Mouse (Mus musculus) forebrain, embryonic 10.5 days (tissue): ENCODE results near the gene Rab3il1. TPM values are rescaled to one million over a fixed set of nuclear protein-coding genes. Genes with fewer than 3 reads are reported as not detected.

Experiments
- DNase-seq: peaks from one replicate; pipeline ENCODE4 v3.0.0-alpha.2; 2017; ENCODE audit warnings: low spot score; ENCODE audit errors: extremely low spot score
- H3K27ac ChIP-seq: fragments of 300-500 bp; sonication (generic); 2 replicates; pipeline ENCODE4 v1.5.1; 2016; ENCODE audit warnings: mild to moderate bottlenecking
- H3K27me3 ChIP-seq: fragments of 300-500 bp; sonication (generic); 2 replicates; pipeline ENCODE4 v1.6.1; 2016; ENCODE audit warnings: mild to moderate bottlenecking; ENCODE audit not compliant: poor library complexity, severe bottlenecking
- H3K36me3 ChIP-seq: fragments of 300-500 bp; sonication (generic); replicated peaks from 2 replicates; pipeline ENCODE4 v1.6.1; 2016; ENCODE audit warnings: mild to moderate bottlenecking, moderate library complexity
- H3K4me1 ChIP-seq: fragments of 300-500 bp; sonication (generic); 2 replicates; pipeline ENCODE4 v1.6.1; 2016
- H3K4me3 ChIP-seq: fragments of 300-500 bp; sonication (generic); 2 replicates; pipeline ENCODE4 v1.5.1; 2016; ENCODE audit warnings: mild to moderate bottlenecking, moderate library complexity
- H3K9me3 ChIP-seq: fragments of 300-500 bp; sonication (generic); 2 replicates; pipeline ENCODE4 v1.6.1; 2016; ENCODE audit warnings: mild to moderate bottlenecking, moderate library complexity
- WGBS: fragments of 180-500 bp; shearing (Covaris S2); methylation state at CpG from one replicate; pipeline ENCODE4 v1.1.7; 2016; 5-methylcytosine and 5-hydroxymethylcytosine counted together
- polyA plus RNA-seq: library from polyadenylated mRNA; unstranded; fragments of >200 nt; fragmentation: Nextera tagmentation; extraction: Ambion mirVana; gene quantifications from 2 replicates; pipeline ENCODE4 v1.2.1, GENCODE M21; 2016

Rab3il1 gene
- 39.3 and 39.8 TPM in 2 replicates for polyA plus RNA-seq

DNA sequence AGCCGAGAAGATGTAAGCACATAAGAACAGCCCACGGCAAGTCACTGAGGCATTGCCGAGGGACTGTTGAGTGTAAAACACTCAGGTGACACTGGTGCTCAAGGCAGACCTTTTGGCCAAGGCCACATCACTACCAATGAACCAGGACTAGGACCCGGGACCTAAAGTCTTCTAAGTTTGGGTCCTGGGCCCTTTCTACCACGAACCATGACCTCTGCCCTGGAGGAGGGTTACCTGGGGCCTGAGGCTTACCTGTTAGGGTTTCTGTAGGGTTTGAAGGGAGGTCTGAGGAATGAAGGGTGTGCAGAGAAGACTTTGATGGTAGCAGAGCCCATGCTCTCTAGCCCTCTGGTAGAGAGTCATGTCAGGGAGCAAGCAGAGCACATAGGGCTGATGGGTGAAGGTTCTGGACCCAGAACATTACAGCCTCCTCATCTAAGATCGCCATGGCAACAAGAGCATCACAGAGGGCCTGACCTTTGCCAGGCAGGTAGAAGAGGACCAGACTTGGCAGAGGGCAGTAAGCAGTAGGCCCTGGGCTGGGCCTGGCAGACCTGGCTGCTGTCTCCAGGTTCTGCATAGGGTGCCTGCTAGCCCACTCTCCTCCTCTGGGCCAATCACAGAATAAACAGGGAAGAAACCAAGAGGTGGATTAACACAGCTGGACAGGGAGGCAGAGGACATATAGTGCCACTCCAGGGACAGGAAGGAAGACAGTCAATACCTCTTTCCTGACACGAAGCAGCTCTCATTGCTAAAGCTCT lies at the start of gene Rab3il1, which contains the start of gene Best1:
Gene Rab3il1 (plus strand): TSS at position 464 of the 764 bp plus-strand sequence.
Gene Best1 (minus strand): TSS at position 428 of the 764 bp plus-strand sequence.
- Histone ChIP-seq H3K36me3 (no peaks in the 10 kb centered on the region), H3K27ac (no peak within 1 kb of the TSS), H3K9me3 (no peaks in the 10 kb centered on the region; the same call in 1 of the 2 replicates), H3K4me1 (no peaks in the 10 kb centered on the region), H3K27me3 (no peaks in the 10 kb centered on the region), H3K4me3 (no peak within 1 kb of the TSS)
- WGBS: 82% methylated on average over 7 of the region's 7 CpGs
- DNase-seq: no peak

DNA sequence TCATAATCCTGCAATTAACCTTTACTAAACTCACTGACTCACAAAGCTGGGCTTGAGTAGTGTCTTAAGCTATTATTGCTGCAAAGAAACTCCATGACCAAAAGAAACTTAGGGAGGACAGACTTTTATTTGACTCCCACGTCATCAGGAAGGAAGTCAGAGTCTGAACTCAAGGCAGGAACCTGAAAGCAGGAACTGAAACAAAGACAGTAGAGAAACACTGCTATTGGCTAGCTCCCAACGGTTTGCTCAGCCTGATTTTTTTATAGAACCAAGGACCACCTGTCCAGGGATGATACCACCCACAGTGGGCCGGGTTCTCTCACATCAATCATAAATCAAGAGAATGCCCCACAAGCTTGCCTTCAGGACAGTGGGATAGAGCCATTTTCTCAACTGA lies 49.1 kb upstream of the Rab3il1 start:
- no peaks in the 10 kb centered on the region for H3K27me3 ChIP-seq
- no peak overlapping the region for H3K27ac ChIP-seq
- WGBS: 75% methylated on average over 3 of the region's 3 CpGs
- no peaks in the 10 kb centered on the region for H3K36me3 ChIP-seq
- no peak for DNase-seq
- H3K4me1 ChIP-seq: peaks cover 14% of the 10 kb centered on the region
- no peak overlapping the region for H3K4me3 ChIP-seq
- H3K9me3 ChIP-seq: no peaks in the 10 kb centered on the region

DNA sequence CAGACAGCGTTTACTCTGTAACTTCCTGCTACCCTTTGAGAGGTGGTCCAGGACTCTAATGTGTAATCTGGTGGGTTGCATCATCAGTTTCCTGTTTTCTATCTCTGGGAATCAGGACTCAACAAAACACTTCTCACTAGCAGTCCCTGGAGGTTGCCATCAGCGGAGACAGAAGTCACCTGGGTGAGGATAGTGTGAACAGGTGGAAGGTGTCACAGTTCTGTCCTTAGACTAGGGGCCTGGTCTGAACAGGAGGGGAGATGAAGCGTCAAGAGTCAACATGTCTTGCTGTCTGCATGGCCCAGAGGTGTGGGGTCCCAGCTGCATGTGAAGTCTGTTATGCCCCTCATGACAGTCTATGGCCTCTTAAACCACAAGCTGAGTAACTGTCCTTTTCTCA lies 48.6 kb upstream of the Rab3il1 start:
- WGBS: 90% methylated on average over 3 of the region's 3 CpGs
- Histone ChIP-seq H3K36me3 (no peaks in the 10 kb centered on the region), H3K4me1 (peaks cover 14% of the 10 kb centered on the region), H3K27me3 (no peaks in the 10 kb centered on the region), H3K4me3 (no peak overlapping the region), H3K9me3 (no peaks in the 10 kb centered on the region), H3K27ac (no peak overlapping the region)
- no peak for DNase-seq

DNA sequence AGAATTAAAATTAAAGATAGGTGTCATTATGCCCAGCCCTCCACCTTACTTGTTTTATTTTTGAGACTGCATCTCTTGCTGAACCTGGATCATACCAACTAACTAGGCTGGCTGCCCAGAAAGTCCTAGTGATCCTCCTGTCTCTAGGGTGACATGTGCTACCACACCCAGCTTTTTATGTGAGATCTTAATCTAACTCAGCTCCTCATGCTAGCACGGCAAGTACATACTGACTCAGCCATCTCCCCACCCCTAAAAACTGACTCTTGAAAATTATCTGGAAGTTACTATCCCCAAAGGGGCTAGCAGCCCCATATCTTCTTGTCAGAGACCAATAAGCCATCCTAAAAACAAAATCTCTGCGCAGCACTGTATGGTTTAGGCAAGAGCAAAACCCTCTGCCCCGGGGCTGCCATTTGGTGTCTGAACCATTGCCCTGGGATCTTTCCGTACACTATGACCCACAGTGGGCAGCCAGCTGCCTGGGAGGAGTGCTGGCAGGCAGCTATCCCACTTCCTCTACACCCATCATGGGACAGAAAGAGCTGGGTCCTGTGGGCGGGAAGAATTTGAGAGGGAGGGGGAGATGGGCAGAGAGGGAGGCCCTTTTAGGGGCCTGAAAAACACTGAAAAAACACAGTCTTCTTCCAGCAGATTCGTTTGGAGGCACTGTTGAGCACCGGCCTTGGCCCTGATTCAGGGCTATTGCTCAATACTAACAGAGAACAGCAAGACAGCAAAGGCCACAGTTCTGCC lies 47.2 kb upstream of the Rab3il1 start:
- peaks cover 14% of the 10 kb centered on the region for H3K4me1 ChIP-seq
- no peak for DNase-seq
- no peak overlapping the region for H3K4me3 ChIP-seq
- no peaks in the 10 kb centered on the region for H3K36me3 ChIP-seq
- no peaks in the 10 kb centered on the region for H3K27me3 ChIP-seq
- H3K27ac ChIP-seq: peak overlapping the region; percentile 67
- WGBS: 59% methylated on average over 7 of the region's 7 CpGs
- H3K9me3 ChIP-seq: no peaks in the 10 kb centered on the region

DNA sequence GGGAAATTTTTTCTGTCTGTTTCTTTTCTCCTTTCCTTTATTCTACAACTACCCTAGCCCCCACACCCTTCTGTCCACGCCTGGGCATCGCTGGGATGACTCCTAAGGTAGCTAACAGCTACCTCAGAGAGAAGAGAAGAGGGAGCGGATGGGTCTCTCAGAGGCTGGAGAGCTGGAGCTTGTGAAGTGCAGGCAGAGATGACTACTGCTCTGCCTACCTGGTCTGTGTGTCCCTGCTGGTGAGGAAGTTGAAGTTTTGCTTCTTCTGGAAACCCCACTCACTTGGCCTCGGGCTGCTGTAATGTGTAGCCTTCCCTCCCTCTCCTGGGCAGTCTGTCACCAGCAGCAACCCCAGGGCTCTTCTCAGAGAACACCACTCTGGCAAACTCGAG lies 46.7 kb upstream of the Rab3il1 start:
- Histone ChIP-seq H3K4me3 (no peak overlapping the region), H3K36me3 (no peaks in the 10 kb centered on the region), H3K27ac (peak overlapping the region; percentile 67), H3K4me1 (peaks cover 14% of the 10 kb centered on the region), H3K27me3 (no peaks in the 10 kb centered on the region), H3K9me3 (no peaks in the 10 kb centered on the region)
- 45% methylated on average over 5 of the region's 5 CpGs for WGBS
- DNase-seq: no peak

DNA sequence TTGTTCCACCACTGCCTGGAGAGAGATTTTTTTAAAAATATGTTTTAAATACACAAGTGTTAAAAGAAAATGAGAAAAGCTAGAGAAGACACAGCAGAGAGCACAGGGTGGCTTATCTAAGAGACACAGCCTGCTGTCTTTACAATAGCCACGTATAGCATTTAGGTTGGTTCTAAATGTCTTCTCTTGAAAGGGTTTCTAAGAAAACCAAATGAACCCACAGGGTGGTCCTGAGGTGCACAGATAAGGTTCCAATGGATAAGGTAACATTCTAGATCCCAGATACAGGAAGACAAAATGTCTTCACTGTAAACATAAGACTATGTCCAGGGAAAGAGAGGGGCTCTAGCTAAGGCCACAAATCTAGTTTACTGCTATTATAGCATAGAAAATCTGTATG lies 46.0 kb upstream of the Rab3il1 start:
- 87% methylated on average over 1 of the region's 1 CpGs for WGBS
- no peak for DNase-seq
- Histone ChIP-seq H3K27me3 (no peaks in the 10 kb centered on the region), H3K4me3 (no peak overlapping the region), H3K4me1 (peaks cover 14% of the 10 kb centered on the region), H3K36me3 (no peaks in the 10 kb centered on the region), H3K27ac (peak overlapping the region; percentile 67; the same call in 1 of the 2 replicates), H3K9me3 (no peaks in the 10 kb centered on the region)

DNA sequence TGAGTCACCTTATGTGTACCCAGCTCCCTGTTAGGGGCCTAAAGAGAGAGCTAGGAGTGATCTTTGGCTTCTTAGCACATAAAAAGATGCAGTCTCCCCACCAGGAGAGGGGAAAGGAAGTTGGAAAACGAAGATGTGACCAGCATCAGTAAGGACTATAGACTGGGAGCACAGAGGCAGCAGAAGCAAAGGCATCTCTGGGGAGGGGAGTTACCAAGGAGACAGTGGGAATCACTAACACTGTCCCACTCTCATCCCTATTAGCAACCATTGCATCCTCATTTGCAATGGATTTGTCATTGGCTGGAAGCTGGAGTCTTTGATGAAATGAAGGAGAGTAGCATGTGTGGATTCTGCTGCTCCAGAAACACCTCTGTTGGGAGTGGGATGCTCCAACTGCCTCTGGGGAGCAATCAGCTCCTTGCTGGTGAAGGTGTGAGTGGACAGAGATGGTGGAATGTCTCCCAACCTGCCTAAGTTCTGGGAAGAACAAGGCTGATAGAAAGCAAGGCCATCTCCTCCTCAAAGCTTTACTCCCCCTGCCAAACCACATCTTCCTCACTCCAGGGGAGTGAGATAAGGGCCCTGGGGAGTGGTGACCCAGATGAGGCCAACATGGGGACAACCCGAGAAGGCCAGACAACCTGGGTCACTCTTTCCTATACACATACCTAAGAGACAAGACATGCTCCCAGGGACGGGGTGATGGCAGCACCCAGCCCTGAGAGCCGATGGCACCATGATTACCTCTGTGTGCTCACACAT lies 44.7 kb upstream of the Rab3il1 start:
- H3K4me3 ChIP-seq: no peak overlapping the region
- peaks cover 14% of the 10 kb centered on the region for H3K4me1 ChIP-seq
- no peak for DNase-seq
- no peaks in the 10 kb centered on the region for H3K27me3 ChIP-seq
- H3K27ac ChIP-seq: no peak overlapping the region
- WGBS: 82% methylated on average over 4 of the region's 4 CpGs
- H3K36me3 ChIP-seq: no peaks in the 10 kb centered on the region
- H3K9me3 ChIP-seq: no peaks in the 10 kb centered on the region

DNA sequence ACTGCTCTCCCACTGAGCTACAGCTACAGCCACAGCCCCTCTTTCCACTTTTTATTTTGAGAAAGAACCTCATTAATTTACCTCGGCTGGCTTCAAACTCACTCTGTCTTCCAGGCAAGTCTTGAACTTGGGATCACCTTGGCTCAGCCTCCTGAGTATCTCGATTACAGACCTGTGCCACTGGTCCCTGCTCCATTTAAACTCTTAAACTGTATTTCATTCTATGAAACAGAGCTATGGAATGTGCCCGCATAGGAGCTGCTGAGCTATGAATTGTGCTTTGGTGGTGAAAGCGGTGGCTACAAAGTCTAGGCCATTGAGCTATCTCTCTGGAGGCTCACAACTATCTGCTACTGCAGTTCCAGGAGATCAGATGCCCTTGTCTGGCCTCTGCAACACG lies 43.5 kb upstream of the Rab3il1 start:
- 90% methylated on average over 5 of the region's 5 CpGs for WGBS
- peaks cover 14% of the 10 kb centered on the region for H3K4me1 ChIP-seq

DNA sequence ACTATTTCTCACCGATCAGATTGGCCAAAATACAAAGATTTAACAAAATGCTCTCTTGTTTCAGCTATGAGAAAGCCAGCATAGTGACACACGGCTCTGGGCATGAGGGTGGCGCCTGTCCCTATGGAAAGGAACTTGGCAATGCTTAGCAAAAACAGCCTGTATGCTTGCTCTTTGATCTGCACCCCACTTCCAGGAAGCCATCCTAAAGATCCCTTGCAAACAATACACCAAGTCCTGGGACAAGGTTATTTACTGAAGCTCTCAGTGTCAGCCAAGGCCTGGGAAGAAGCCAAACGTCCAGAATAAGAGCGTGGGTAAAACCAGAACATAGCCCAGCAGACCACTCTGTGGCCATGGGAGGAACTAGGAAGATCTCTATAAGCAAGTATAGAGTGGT lies 40.7 kb upstream of the Rab3il1 start:
- Histone ChIP-seq H3K4me3 (no peak overlapping the region), H3K4me1 (peaks cover 5% of the 10 kb centered on the region), H3K9me3 (no peaks in the 10 kb centered on the region), H3K36me3 (no peaks in the 10 kb centered on the region), H3K27me3 (no peaks in the 10 kb centered on the region), H3K27ac (no peak overlapping the region)
- DNase-seq: no peak
- whole genome bisulfite sequencing: 89% methylated on average over 5 of the region's 5 CpGs

More for the DNA sequence above, 43.5 kb upstream of the Rab3il1 start:
- H3K27me3 ChIP-seq: no peaks in the 10 kb centered on the region
- no peak overlapping the region for H3K4me3 ChIP-seq
- H3K9me3 ChIP-seq: no peaks in the 10 kb centered on the region
- H3K27ac ChIP-seq: no peak overlapping the region
- no peaks in the 10 kb centered on the region for H3K36me3 ChIP-seq
- no peak for DNase-seq

DNA sequence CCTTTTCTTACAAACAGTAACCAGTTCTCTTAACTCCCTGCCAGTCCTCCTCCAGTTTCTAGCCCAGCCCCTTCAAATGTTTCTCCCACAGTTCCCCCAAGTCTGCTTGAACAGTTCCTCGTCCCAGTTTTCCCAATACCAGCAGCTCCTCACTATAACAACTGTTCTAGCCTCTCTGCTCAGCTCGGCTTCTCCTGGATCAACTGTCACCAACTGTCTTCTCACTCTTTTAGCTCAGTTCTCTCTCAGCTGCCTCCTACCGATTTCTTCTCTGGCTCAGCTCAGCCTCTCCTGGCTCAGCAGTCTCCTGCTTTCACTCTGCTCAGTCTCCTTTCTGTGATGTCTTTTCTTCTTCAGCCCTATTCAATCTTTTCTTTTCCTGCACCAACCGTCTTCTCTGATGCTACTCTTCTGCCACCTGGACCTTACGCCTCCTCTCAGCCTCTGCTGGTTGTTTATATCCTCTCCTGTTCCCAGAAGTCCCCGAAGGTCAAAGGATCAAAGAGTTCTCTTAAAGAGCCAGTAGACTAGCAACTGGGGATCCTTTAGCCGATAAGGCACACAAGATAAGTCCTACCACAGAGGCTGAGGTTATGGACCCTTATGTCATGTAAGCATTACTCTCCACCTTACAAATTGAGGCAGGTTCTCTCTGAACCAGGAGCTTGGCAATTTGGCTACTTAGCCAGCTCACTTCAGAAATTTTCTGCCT lies 37.1 kb upstream of the Rab3il1 start:
- H3K27ac ChIP-seq: no peak overlapping the region
- WGBS: 33% methylated on average over 7 of the region's 7 CpGs
- H3K4me3 ChIP-seq: no peak overlapping the region
- no peaks in the 10 kb centered on the region for H3K27me3 ChIP-seq
- H3K4me1 ChIP-seq: peaks cover 5% of the 10 kb centered on the region
- DNase-seq: no peak
- no peaks in the 10 kb centered on the region for H3K36me3 ChIP-seq
- no peaks in the 10 kb centered on the region for H3K9me3 ChIP-seq

DNA sequence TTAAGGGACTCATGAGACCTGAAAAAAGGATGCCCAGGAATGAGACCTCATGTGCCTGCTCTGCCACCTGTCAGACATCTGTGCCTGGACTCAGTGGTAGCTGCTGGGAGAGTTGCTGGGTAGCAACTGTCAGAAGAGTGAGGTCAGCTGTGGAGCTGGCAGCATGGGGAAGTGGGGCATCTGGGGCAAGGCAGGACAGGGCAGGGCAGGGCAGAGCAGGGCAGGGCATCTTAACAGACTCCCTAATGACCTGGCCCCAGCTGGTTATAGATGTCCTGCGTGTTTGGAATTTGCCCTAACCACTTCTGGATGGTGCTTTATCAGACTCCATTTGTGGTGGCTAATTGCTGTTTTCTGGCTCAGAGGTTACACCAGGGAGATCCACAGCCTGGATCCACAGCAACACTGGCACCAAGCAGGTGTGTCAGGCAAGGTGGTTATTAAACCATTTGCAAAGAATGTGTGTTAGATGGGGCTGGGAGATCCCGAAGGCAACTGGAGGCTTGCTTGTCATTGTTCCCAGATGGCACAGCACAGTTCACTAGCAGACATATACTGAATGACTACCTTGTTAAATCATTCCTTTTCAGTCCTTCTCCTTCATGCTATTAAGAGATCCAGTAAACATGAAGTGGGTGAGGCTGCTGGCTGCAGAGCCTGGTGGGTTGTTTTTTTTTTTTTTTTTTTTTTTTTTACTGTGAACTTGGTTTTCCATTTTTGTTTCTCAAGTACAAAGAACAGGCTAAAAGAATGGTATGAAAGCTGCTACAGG lies 35.2 kb upstream of the Rab3il1 start:
- no peaks in the 10 kb centered on the region for H3K9me3 ChIP-seq
- WGBS: 77% methylated on average over 2 of the region's 2 CpGs
- H3K27me3 ChIP-seq: no peaks in the 10 kb centered on the region
- H3K4me3 ChIP-seq: no peak overlapping the region
- no peak overlapping the region for H3K27ac ChIP-seq
- no peaks in the 10 kb centered on the region for H3K36me3 ChIP-seq
- no peak for DNase-seq
- H3K4me1 ChIP-seq: peaks cover 5% of the 10 kb centered on the region
